Mouse (Mus musculus) kidney, adult 2 months (tissue): ENCODE data around the gene Htr5b. TPM values are rescaled to one million over a fixed set of nuclear protein-coding genes. Genes with fewer than 3 reads are reported as not detected.

Experiments
- DNase-seq: peaks from one replicate; pipeline ENCODE4 v3.0.0; 2021
- H3K27ac ChIP-seq: fragments of 200-500 bp; 2 replicates; pipeline ENCODE4 v1.5.1; 2012; ENCODE audit warnings: low read depth, low read length, control low read depth, inconsistent platforms; ENCODE audit not compliant: insufficient read depth
- H3K27me3 ChIP-seq: fragments of 200-500 bp; replicated peaks from 2 replicates; pipeline ENCODE4 v1.6.1; 2012; ENCODE audit warnings: mild to moderate bottlenecking, moderate library complexity, low read length, inconsistent platforms; ENCODE audit not compliant: control insufficient read depth, insufficient read depth
- H3K36me3 ChIP-seq: fragments of 200-500 bp; 2 replicates; pipeline ENCODE4 v1.6.1; 2012; ENCODE audit warnings: mild to moderate bottlenecking, moderate library complexity, low read length, inconsistent platforms; ENCODE audit not compliant: control insufficient read depth, insufficient read depth
- H3K4me1 ChIP-seq: fragments of 200-500 bp; 2 replicates; pipeline ENCODE4 v1.6.1; 2011; ENCODE audit warnings: low read length; ENCODE audit not compliant: control insufficient read depth, insufficient read depth
- H3K4me3 ChIP-seq: fragments of 200-500 bp; 2 replicates; pipeline ENCODE4 v1.5.1; 2011; ENCODE audit warnings: mild to moderate bottlenecking, low read depth, low read length, control low read depth; ENCODE audit not compliant: insufficient read depth
- CTCF ChIP-seq: fragments of 200-500 bp; conservative IDR thresholded peaks from 2 replicates; pipeline ENCODE4 v1.5.1; 2011; ENCODE audit warnings: low read depth, mild to moderate bottlenecking, control low read depth, low read length, moderate library complexity, mixed read lengths; ENCODE audit not compliant: insufficient read depth, insufficient read length
- POLR2A ChIP-seq: fragments of 200-500 bp; IDR thresholded peaks from one replicate; pipeline ENCODE4 v1.6.1; 2011; ENCODE audit warnings: low read depth, low read length, control low read depth
- WGBS: fragments of 180-500 bp; shearing (Covaris S2); methylation state at CpG from one replicate; pipeline ENCODE4 v1.1.7; 2018; 5-methylcytosine and 5-hydroxymethylcytosine counted together
- polyA plus RNA-seq: library from polyadenylated mRNA; depleted of rRNA; stranded (reverse); fragments of >200 nt; gene quantifications from 2 replicates; pipeline ENCODE4 v1.2.3, GENCODE M21; 2012; rRNA removed

Htr5b gene
- polyA plus RNA-seq, 1 experiment = not detected

DNA sequence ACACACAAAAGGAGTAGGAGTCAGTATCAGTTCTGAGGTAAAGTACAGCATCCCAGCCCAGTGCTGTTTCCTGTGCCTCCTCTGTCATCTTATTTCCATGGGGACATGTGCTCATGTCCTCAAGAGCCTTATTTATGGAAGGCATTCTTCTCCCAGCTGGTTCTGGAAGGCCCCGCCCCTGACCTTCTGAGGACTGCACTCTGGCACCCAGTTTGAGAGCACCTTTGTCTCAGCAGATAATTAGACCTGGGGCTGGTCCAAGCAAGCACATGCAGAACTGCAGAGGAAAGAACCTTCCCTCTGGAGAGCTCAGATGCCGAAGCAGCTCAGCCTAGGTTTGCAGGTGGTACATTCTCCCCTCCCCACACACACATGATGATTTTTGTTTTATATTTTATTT, 60.0 kb downstream of the Htr5b start:
- TF ChIP-seq CTCF (no peak), POLR2A (no peak)
- 62% methylated on average over 2 of the region's 2 CpGs for WGBS
- H3K4me1 ChIP-seq = peaks cover 5% of the 10 kb centered on the region; the same call in 1 of the 2 replicates
- no peak overlapping the region for H3K27ac ChIP-seq
- no peaks in the 10 kb centered on the region for H3K36me3 ChIP-seq
- no peak overlapping the region for H3K4me3 ChIP-seq
- H3K27me3 ChIP-seq = no peaks in the 10 kb centered on the region
- DNase-seq = peak; percentile 55

DNA sequence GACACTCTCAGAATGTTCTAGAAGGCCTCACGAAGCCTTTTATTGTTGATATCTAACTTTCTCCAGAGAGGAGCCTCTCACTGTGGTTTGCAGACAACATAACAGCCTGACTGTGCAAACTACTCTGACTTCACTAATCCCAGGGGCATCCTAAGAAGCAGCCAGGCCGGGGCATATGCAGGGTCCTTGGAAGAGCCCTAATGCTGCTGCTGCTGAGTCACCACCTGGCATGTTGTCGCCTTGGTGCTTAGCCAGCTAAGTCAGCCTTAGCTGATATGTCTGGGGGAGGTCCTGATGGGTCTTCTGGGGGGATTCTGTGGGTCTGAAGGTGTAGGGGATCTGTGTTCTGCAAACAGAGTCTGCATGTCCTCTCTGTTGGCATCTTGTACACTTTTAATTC, 62.0 kb downstream of the Htr5b start:
- Histone ChIP-seq H3K4me1 (peaks cover 5% of the 10 kb centered on the region; the same call in 1 of the 2 replicates), H3K27me3 (no peaks in the 10 kb centered on the region), H3K27ac (no peak overlapping the region), H3K4me3 (no peak overlapping the region), H3K36me3 (no peaks in the 10 kb centered on the region)
- TF ChIP-seq POLR2A = no peak
- TF ChIP-seq CTCF = no peak
- WGBS = 68% methylated on average over 3 of the region's 3 CpGs
- DNase-seq = no peak

DNA sequence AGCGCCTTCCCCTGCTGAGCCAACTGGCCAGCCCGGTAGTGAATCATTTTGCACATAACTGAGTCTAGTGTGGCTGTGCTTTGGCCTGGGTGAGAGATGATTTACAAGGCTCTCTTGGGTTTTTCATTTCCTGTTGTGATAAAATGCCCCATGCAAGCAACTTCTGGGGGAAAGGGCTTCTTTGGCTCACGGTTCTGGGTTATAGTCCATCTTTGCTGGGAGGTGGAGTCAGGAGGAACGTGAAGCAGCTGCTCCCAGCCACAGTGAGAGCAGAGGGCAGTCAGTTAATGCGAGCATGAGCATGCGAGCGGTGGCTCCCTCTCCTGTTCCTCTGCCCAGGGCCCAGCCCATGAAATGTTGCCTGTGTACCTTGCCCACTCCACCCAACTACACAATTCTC, 64.5 kb downstream of the Htr5b start:
- no peaks in the 10 kb centered on the region for H3K27me3 ChIP-seq
- H3K4me1 ChIP-seq = peaks cover 5% of the 10 kb centered on the region; the same call in 1 of the 2 replicates
- no peaks in the 10 kb centered on the region for H3K36me3 ChIP-seq
- WGBS = 34% methylated on average over 7 of the region's 7 CpGs
- peak overlapping the region; percentile 85 for H3K27ac ChIP-seq
- no peak overlapping the region for H3K4me3 ChIP-seq
- peak; percentile 88 for DNase-seq
- TF ChIP-seq CTCF = no peak
- TF ChIP-seq POLR2A = peak; percentile 70

DNA sequence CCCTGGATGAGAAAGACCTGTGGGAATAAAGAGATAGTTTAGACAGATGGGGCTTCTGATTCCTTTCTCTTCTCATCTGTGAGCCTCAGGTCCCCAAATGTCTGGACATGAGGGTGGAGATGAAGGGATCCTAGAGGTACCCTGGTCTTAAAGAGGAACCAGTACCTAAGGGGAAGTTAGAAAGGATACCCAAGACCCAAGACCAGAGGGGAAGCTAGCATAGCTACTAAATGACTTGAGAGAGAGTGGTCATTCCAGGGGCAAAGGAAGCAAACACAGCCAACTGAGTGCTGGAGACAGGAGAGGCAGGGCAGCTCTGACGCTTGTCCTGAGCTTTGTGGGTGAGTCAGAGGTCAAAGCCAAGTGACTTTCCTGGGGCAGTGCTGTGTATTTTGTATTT, 65.6 kb downstream of the Htr5b start:
- Histone ChIP-seq H3K4me1 (peaks cover 5% of the 10 kb centered on the region; the same call in 1 of the 2 replicates), H3K27ac (no peak overlapping the region), H3K4me3 (no peak overlapping the region), H3K36me3 (no peaks in the 10 kb centered on the region), H3K27me3 (no peaks in the 10 kb centered on the region)
- WGBS = 68% methylated on average over 1 of the region's 1 CpGs
- TF ChIP-seq POLR2A (no peak), CTCF (no peak)
- DNase-seq = no peak

DNA sequence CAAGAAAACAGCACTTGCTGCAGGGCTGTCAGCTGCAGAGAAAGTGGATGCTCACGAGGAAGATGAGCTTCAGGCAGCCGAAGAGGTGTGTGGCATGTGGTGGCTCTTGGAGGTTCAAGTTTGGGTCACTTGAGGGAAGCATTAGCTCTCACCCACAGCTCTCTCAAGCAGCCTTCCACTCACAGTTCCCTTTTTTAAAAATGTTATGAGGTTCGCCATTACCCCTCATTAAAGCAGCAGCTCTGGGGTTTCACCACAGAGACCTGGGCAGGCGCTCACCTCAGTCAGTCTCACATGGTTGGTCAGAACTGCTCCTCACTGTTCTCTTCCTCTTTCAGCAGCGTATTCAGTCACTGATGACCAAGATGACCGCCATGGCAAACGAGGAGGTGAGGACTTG, 66.4 kb downstream of the Htr5b start:
- 69% methylated on average over 7 of the region's 7 CpGs for WGBS
- no peak overlapping the region for H3K27ac ChIP-seq

DNA sequence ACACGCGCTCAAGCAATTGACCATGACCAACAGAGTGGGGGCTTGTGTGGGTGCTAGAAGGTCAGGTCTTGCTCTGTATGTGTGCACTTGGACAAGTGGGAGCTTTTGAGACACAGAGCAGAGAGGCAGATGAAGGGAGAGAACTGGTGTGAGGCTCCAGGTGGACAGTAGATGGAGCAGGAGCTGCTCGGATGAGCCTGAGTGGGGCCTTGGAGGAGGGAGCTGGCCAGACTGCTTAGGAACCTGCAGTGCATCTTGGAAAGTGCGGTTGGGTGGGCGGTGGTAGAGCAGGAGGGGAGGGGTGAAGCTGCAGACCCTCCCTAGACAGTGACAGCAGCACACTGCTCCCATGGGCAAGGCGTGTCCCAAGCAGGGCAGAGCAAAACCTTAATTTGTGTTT, 68.2 kb downstream of the Htr5b start:
- Histone ChIP-seq H3K27ac (no peak overlapping the region), H3K4me1 (peaks cover 5% of the 10 kb centered on the region; the same call in 1 of the 2 replicates)
- no peak for TF ChIP-seq CTCF

More for the DNA sequence above, 66.4 kb downstream of the Htr5b start:
- no peak overlapping the region for H3K4me3 ChIP-seq
- no peaks in the 10 kb centered on the region for H3K36me3 ChIP-seq
- DNase-seq = no peak
- peaks cover 5% of the 10 kb centered on the region; the same call in 1 of the 2 replicates for H3K4me1 ChIP-seq
- H3K27me3 ChIP-seq = no peaks in the 10 kb centered on the region
- TF ChIP-seq POLR2A = no peak
- no peak for TF ChIP-seq CTCF

More for the DNA sequence above, 68.2 kb downstream of the Htr5b start:
- H3K4me3 ChIP-seq = no peak overlapping the region
- H3K27me3 ChIP-seq = no peaks in the 10 kb centered on the region
- H3K36me3 ChIP-seq = 0 out of 2 replicates have a peak, but pooled peaks cover 1% of the 10 kb centered on the region
- no peak for DNase-seq
- WGBS = 72% methylated on average over 6 of the region's 6 CpGs

Other genes starting within 250 kb of the Htr5b start
- 42.0 and 43.8 TPM in 2 replicates for gene Insig2, start 195.9 kb downstream of the Htr5b start, polyA plus RNA-seq
- gene Ccdc93, start 97.4 kb downstream of the Htr5b start, polyA plus RNA-seq = 9.4 and 10.2 TPM in 2 replicates
- 30.3 and 42.4 TPM in 2 replicates for gene Ddx18, start 39.5 kb upstream of the Htr5b start, polyA plus RNA-seq